Mouse (Mus musculus) intestine, embryonic 16.5 days (tissue): ENCODE measurements around the gene Gm4303. TPM values are rescaled to one million over a fixed set of nuclear protein-coding genes. Genes with fewer than 3 reads are reported as not detected.
"Not testable (repeated sequence)": the region's sequence is repeated elsewhere in the genome, so short reads cannot be mapped to it uniquely, and the experiment has no call there.

Experiments
- ATAC-seq: fragments of 200-750 bp; cut with Nextera tagmentation; 2 replicates; pipeline ENCODE4 v1.8.0; 2017; ENCODE audit warnings: moderate TSS enrichment, moderate library complexity
- H3K27ac ChIP-seq: fragments of 300-500 bp; sonication (generic); 2 replicates; pipeline ENCODE4 v1.5.1; 2014; ENCODE audit warnings: mild to moderate bottlenecking, low read length
- H3K27me3 ChIP-seq: fragments of 300-500 bp; sonication (generic); replicated peaks from 2 replicates; pipeline ENCODE4 v1.6.1; 2014; ENCODE audit warnings: low read length, control low read depth, mixed read lengths; ENCODE audit not compliant: control insufficient read depth, insufficient read depth
- H3K36me3 ChIP-seq: fragments of 300-500 bp; sonication (generic); 2 replicates; pipeline ENCODE4 v1.6.1; 2014; ENCODE audit warnings: low read length, control low read depth; ENCODE audit not compliant: control insufficient read depth, insufficient read depth
- H3K4me1 ChIP-seq: fragments of 300-500 bp; sonication (generic); 2 replicates; pipeline ENCODE4 v1.6.1; 2014; ENCODE audit warnings: low read length, control low read depth, mixed read lengths; ENCODE audit not compliant: control insufficient read depth, insufficient read depth
- H3K4me2 ChIP-seq: fragments of 300-500 bp; sonication (generic); 2 replicates; pipeline ENCODE4 v1.6.1; 2014; ENCODE audit warnings: low read depth, low read length, control low read depth
- H3K4me3 ChIP-seq: fragments of 300-500 bp; sonication (generic); 2 replicates; pipeline ENCODE4 v1.5.1; 2014; ENCODE audit warnings: mild to moderate bottlenecking, low read length
- H3K9ac ChIP-seq: fragments of 300-500 bp; sonication (generic); 2 replicates; pipeline ENCODE4 v1.6.1; 2014; ENCODE audit warnings: low read depth, low read length
- H3K9me3 ChIP-seq: fragments of 300-500 bp; sonication (generic); 2 replicates; pipeline ENCODE4 v1.6.1; 2016; ENCODE audit warnings: low read length, control low read depth; ENCODE audit not compliant: control insufficient read depth
- WGBS: fragments of 180-500 bp; shearing (Covaris S2); extraction: QIAGEN DNeasy Blood & Tissue Kit; methylation state at CpG from one replicate; pipeline ENCODE4 v1.1.7; 2014; 5-methylcytosine and 5-hydroxymethylcytosine counted together
- polyA plus RNA-seq: library from polyadenylated mRNA; unstranded; fragments of >200 nt; fragmentation: Nextera tagmentation; extraction: Ambion mirVana; gene quantifications from 2 replicates; pipeline ENCODE4 v1.2.1, GENCODE M21; 2015

Gene Gm4303
- polyA plus RNA-seq = not detected in 2 replicates

DNA sequence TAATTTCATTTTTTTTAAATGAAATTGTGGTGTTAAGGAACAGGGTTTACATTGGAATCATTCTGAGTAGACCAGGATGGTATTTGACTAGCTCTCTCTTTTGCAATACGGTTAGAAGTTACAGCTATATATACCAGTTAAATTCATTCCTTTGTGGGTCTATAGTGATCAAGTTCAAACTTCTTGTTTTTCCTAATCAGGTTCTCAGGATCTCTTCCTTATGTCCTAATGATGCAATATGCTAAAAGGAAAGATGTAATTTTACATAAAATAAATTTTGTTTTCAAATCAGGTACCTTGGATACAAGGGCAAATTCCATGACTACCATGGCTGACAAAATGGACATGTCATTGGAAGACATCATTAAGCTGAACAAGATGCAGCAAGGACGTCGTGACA lies at the start of gene Gm4303:
TSS of gene Gm4303 (plus strand) at position 301 of the 400 bp plus-strand sequence.
- not testable (repeated sequence) for H3K36me3 ChIP-seq, H3K4me1 ChIP-seq, H3K4me3 ChIP-seq, H3K4me2 ChIP-seq, H3K9ac ChIP-seq, ATAC-seq, H3K9me3 ChIP-seq, H3K27me3 ChIP-seq, H3K27ac ChIP-seq
- WGBS = no CpG with 5 or more reads among the region's 3 CpGs

DNA sequence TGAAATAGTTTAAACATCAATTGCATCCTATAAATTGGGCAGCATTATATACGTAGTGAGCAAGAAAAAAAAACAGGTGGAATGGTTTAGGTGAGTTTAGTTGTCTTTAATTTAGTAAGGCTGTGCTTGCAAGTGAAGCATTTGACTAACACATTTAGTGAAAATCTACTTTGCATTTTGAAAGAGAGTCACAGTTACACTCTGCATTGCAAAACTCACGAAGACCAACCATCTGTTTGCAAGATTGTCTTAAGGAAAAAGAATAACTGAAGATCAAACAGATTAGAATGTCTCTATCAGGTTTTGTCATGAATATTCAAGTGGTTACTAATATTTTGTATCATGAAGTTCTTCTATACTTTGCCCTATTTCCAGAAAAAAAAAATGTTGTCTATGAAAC lies 49.7 kb upstream of the Gm4303 start:
- 83% methylated on average over 2 of the region's 2 CpGs for WGBS

DNA sequence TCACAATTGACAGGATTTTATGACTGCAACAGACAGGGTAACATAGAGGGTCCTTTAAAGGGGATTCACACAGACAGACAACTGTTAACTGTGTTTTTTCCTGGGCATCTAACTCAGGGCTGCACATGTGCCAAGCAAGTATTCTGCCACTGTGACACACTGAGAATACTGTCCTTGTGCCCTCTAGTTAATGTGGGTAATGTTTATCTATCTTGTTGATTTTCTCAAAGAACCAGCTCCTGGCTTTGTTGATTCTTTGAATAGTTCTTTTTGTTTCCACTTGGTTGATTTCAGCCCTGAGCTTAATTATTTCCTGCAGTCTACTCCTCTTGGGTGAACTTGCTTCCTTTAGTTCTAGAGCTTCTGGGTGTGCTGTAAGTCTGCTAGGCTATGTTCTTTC lies 45.7 kb upstream of the Gm4303 start:
- not testable (repeated sequence) for H3K27ac ChIP-seq, H3K27me3 ChIP-seq, H3K4me3 ChIP-seq, H3K4me1 ChIP-seq, ATAC-seq, H3K9me3 ChIP-seq, H3K9ac ChIP-seq, H3K4me2 ChIP-seq, H3K36me3 ChIP-seq

More for the DNA sequence above, 49.7 kb upstream of the Gm4303 start:
- Histone ChIP-seq H3K9me3 (no peaks in the 10 kb centered on the region), H3K9ac (no peak overlapping the region), H3K27me3 (no peaks in the 10 kb centered on the region), H3K4me2 (no peak overlapping the region), H3K4me3 (no peak overlapping the region), H3K27ac (no peak overlapping the region), H3K36me3 (no peaks in the 10 kb centered on the region), H3K4me1 (no peaks in the 10 kb centered on the region)
- no peak for ATAC-seq

DNA sequence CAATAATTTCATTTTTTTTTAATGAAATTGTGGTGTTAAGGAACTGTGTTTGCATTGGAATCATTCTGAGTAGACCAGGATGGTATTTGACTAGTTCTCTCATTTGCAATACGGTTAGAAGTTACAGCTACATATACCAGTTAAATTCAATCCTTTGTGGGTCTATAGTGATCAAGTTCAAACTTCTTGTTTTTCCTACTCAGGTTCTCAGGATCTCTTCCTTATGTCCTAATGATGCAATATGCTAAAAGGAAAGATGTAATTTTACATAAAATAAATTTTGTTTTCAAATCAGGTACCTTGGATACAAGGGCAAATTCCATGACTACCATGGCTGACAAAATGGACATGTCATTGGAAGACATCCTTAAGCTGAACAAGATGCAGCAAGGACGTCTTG lies 10.4 kb upstream of the Gm4303 start, which contains the start of gene Gm4301:
TSS of gene Gm4301 (plus strand) at position 301 of the 400 bp plus-strand sequence.
- not testable (repeated sequence) for H3K9ac ChIP-seq, ATAC-seq, H3K27ac ChIP-seq, H3K36me3 ChIP-seq, H3K4me2 ChIP-seq, H3K9me3 ChIP-seq, H3K27me3 ChIP-seq, H3K4me3 ChIP-seq, H3K4me1 ChIP-seq
- no CpG with 5 or more reads among the region's 2 CpGs for WGBS

DNA sequence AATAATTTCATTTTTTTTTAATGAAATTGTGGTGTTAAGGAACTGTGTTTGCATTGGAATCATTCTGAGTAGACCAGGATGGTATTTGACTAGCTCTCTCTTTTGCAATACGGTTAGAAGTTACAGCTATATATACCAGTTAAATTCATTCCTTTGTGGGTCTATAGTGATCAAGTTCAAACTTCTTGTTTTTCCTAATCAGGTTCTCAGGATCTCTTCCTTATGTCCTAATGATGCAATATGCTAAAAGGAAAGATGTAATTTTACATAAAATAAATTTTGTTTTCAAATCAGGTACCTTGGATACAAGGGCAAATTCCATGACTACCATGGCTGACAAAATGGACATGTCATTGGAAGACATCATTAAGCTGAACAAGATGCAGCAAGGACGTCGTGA lies 5.2 kb upstream of the Gm4303 start, which contains the start of gene Gm4302:
TSS of gene Gm4302 (plus strand) at position 301 of the 400 bp plus-strand sequence.
- H3K27me3 ChIP-seq, H3K9ac ChIP-seq, H3K9me3 ChIP-seq, H3K27ac ChIP-seq, H3K4me3 ChIP-seq, H3K4me1 ChIP-seq, ATAC-seq, H3K4me2 ChIP-seq, H3K36me3 ChIP-seq: not testable (repeated sequence)
- no CpG with 5 or more reads among the region's 3 CpGs for WGBS

DNA sequence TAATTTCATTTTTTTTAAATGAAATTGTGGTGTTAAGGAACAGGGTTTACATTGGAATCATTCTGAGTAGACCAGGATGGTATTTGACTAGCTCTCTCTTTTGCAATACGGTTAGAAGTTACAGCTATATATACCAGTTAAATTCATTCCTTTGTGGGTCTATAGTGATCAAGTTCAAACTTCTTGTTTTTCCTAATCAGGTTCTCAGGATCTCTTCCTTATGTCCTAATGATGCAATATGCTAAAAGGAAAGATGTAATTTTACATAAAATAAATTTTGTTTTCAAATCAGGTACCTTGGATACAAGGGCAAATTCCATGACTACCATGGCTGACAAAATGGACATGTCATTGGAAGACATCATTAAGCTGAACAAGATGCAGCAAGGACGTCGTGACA lies 5.0 kb downstream of the Gm4303 start, which contains the start of gene Gm4305:
TSS of gene Gm4305 (plus strand) at position 301 of the 400 bp plus-strand sequence.
- not testable (repeated sequence) for H3K27me3 ChIP-seq, H3K36me3 ChIP-seq, H3K4me3 ChIP-seq, H3K27ac ChIP-seq, H3K4me2 ChIP-seq, H3K4me1 ChIP-seq, H3K9me3 ChIP-seq, ATAC-seq, H3K9ac ChIP-seq
- WGBS = no CpG with 5 or more reads among the region's 3 CpGs

DNA sequence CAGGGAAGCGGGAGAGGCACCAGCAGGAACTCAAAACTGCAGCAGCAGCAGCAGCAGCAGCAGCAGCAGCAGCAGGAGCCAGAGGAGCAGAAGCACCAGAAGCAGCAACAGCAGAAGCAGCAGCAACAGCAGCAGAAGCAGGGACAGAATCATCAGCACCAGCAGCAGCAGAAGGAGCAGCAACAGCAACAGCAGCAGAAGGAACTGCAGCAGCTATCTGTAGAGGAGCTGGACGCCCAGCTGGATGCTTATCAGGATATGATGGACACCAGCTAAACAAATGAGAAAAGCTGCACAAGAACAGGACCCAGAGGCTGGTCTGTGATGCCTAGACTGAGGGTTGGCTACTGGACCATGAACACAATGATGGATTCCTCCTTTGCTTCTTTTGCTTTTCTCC lies 11.1 kb downstream of the Gm4303 start:
- WGBS = 48% methylated on average over 1 of the region's 2 CpGs
- ATAC-seq = not testable (repeated sequence)

DNA sequence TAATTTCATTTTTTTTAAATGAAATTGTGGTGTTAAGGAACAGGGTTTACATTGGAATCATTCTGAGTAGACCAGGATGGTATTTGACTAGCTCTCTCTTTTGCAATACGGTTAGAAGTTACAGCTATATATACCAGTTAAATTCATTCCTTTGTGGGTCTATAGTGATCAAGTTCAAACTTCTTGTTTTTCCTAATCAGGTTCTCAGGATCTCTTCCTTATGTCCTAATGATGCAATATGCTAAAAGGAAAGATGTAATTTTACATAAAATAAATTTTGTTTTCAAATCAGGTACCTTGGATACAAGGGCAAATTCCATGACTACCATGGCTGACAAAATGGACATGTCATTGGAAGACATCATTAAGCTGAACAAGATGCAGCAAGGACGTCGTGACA lies 15.3 kb downstream of the Gm4303 start, which contains the start of gene Gm4307:
TSS of gene Gm4307 (plus strand) at position 301 of the 400 bp plus-strand sequence.
- H3K4me1 ChIP-seq, H3K4me3 ChIP-seq, H3K27me3 ChIP-seq, H3K27ac ChIP-seq, H3K9me3 ChIP-seq, H3K9ac ChIP-seq, ATAC-seq, H3K4me2 ChIP-seq, H3K36me3 ChIP-seq: not testable (repeated sequence)
- no CpG with 5 or more reads among the region's 3 CpGs for WGBS

More for the DNA sequence above, 11.1 kb downstream of the Gm4303 start:
- H3K27ac ChIP-seq, H3K4me1 ChIP-seq, H3K9me3 ChIP-seq, H3K9ac ChIP-seq, H3K27me3 ChIP-seq, H3K4me3 ChIP-seq, H3K36me3 ChIP-seq, H3K4me2 ChIP-seq: not testable (repeated sequence)

DNA sequence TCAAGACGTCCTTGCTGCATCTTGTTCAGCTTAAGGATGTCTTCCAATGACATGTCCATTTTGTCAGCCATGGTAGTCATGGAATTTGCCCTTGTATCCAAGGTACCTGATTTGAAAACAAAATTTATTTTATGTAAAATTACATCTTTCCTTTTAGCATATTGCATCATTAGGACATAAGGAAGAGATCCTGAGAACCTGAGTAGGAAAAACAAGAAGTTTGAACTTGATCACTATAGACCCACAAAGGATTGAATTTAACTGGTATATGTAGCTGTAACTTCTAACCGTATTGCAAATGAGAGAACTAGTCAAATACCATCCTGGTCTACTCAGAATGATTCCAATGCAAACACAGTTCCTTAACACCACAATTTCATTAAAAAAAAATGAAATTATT lies 36.7 kb downstream of the Gm4303 start, which contains the start of gene Gm4312:
TSS of gene Gm4312 (minus strand) at position 101 of the 400 bp plus-strand sequence.
- WGBS = no CpG with 5 or more reads among the region's 2 CpGs
- H3K9me3 ChIP-seq, H3K4me3 ChIP-seq, H3K36me3 ChIP-seq, H3K27ac ChIP-seq, H3K4me2 ChIP-seq, H3K4me1 ChIP-seq, ATAC-seq, H3K9ac ChIP-seq, H3K27me3 ChIP-seq: not testable (repeated sequence)
